Mouse (Mus musculus): Measurements from ENCODE around the gene Olfr1222. TPM values are rescaled to one million over a fixed set of nuclear protein-coding genes. Genes with fewer than 3 reads are reported as not detected.
"Not testable (repeated sequence)": the region's sequence is repeated elsewhere in the genome, so short reads cannot be mapped to it uniquely, and the experiment has no call there.

The Olfr1222 gene
- not detected in 2 replicates for polyA plus RNA-seq (2015; fragmentation: Nextera tagmentation; extraction: Ambion mirVana)

- ATAC-seq, result no peak
Observed at GRCm38 (mm10) chr2:89132954-89133353, at the start of gene Olfr1222. Gene Olfr1222, minus strand, starts transcription at chr2:89133054.

GRCm38 (mm10) chr2:89174569-89174968 lies 41.7 kb upstream of the Olfr1222 start, which contains the start of gene Olfr1225:
Gene Olfr1225, minus strand, starts transcription at chr2:89174669.
- 89% methylated on average over 1 of the region's 1 CpGs for WGBS
- H3K9me3 ChIP-seq (ENCODE audit: control insufficient read depth, low read length), result no peaks in the 10 kb centered on the region
- ATAC-seq, result no peak
- H3K9ac ChIP-seq (ENCODE audit: low read depth, low read length), result no peak within 1 kb of the TSS
- no peak within 1 kb of the TSS for H3K27ac ChIP-seq (ENCODE audit: low read length)
- no peak within 1 kb of the TSS for H3K4me3 ChIP-seq (ENCODE audit: low read length)
- no peaks in the 10 kb centered on the region for H3K4me1 ChIP-seq (ENCODE audit: control insufficient read depth, insufficient read depth, low read length)
- no peaks in the 10 kb centered on the region for H3K36me3 ChIP-seq (ENCODE audit: control insufficient read depth, insufficient read depth, low read length)
- H3K27me3 ChIP-seq (replicated peaks; ENCODE audit: control insufficient read depth, insufficient read depth, low read length), result no peaks in the 10 kb centered on the region
- no peak within 1 kb of the TSS for H3K4me2 ChIP-seq (ENCODE audit: low read depth, low read length)

More at GRCm38 (mm10) chr2:89132954-89133353, at the start of gene Olfr1222:
- Histone ChIP-seq H3K9me3 (ENCODE audit: control insufficient read depth, low read length) (no peaks in the 10 kb centered on the region), H3K4me2 (ENCODE audit: low read depth, low read length) (no peak within 1 kb of the TSS), H3K36me3 (ENCODE audit: control insufficient read depth, insufficient read depth, low read length) (no peaks in the 10 kb centered on the region), H3K27me3 (replicated peaks; ENCODE audit: control insufficient read depth, insufficient read depth, low read length) (no peaks in the 10 kb centered on the region), H3K4me1 (ENCODE audit: control insufficient read depth, insufficient read depth, low read length) (no peaks in the 10 kb centered on the region), H3K4me3 (ENCODE audit: low read length) (no peak within 1 kb of the TSS), H3K27ac (ENCODE audit: low read length) (no peak within 1 kb of the TSS), H3K9ac (ENCODE audit: low read depth, low read length) (no peak within 1 kb of the TSS)
- WGBS, result 63% methylated on average over 3 of the region's 3 CpGs

- 88% methylated on average over 4 of the region's 4 CpGs for WGBS
- H3K4me3 ChIP-seq (ENCODE audit: low read length); ATAC-seq: not testable (repeated sequence)
Observed at GRCm38 (mm10) chr2:89164711-89165110, 31.9 kb upstream of the Olfr1222 start.

GRCm38 (mm10) chr2:89163991-89164390 lies 31.1 kb upstream of the Olfr1222 start, which contains the start of gene Olfr1224-ps1:
Gene Olfr1224-ps1, minus strand, starts transcription at chr2:89164091.
- not testable (repeated sequence) for H3K4me2 ChIP-seq (ENCODE audit: low read depth, low read length); H3K4me3 ChIP-seq (ENCODE audit: low read length); H3K27me3 ChIP-seq (replicated peaks; ENCODE audit: control insufficient read depth, insufficient read depth, low read length); H3K9ac ChIP-seq (ENCODE audit: low read depth, low read length); H3K4me1 ChIP-seq (ENCODE audit: control insufficient read depth, insufficient read depth, low read length); H3K36me3 ChIP-seq (ENCODE audit: control insufficient read depth, insufficient read depth, low read length); H3K27ac ChIP-seq (ENCODE audit: low read length); H3K9me3 ChIP-seq (ENCODE audit: control insufficient read depth, low read length); ATAC-seq
- WGBS, result 90% methylated on average over 8 of the region's 8 CpGs

More at GRCm38 (mm10) chr2:89164711-89165110, 31.9 kb upstream of the Olfr1222 start:
- H3K9me3 ChIP-seq (ENCODE audit: control insufficient read depth, low read length); H3K36me3 ChIP-seq (ENCODE audit: control insufficient read depth, insufficient read depth, low read length); H3K27me3 ChIP-seq (replicated peaks; ENCODE audit: control insufficient read depth, insufficient read depth, low read length); H3K4me1 ChIP-seq (ENCODE audit: control insufficient read depth, insufficient read depth, low read length); H3K4me2 ChIP-seq (ENCODE audit: low read depth, low read length); H3K27ac ChIP-seq (ENCODE audit: low read length); H3K9ac ChIP-seq (ENCODE audit: low read depth, low read length): not testable (repeated sequence)

GRCm38 (mm10) chr2:89151460-89151859 lies 18.6 kb upstream of the Olfr1222 start, which contains the start of gene Olfr1223:
Gene Olfr1223, minus strand, starts transcription at chr2:89151560.
- no peak for ATAC-seq
- no peak within 1 kb of the TSS for H3K27ac ChIP-seq (ENCODE audit: low read length)
- H3K4me3 ChIP-seq (ENCODE audit: low read length), result no peak within 1 kb of the TSS
- H3K4me1 ChIP-seq (ENCODE audit: control insufficient read depth, insufficient read depth, low read length), result no peaks in the 10 kb centered on the region
- no peak within 1 kb of the TSS for H3K9ac ChIP-seq (ENCODE audit: low read depth, low read length)
- H3K36me3 ChIP-seq (ENCODE audit: control insufficient read depth, insufficient read depth, low read length), result no peaks in the 10 kb centered on the region
- 63% methylated on average over 1 of the region's 1 CpGs for WGBS
- no peak within 1 kb of the TSS for H3K4me2 ChIP-seq (ENCODE audit: low read depth, low read length)
- H3K9me3 ChIP-seq (ENCODE audit: control insufficient read depth, low read length), result no peaks in the 10 kb centered on the region
- no peaks in the 10 kb centered on the region for H3K27me3 ChIP-seq (replicated peaks; ENCODE audit: control insufficient read depth, insufficient read depth, low read length)

GRCm38 (mm10) chr2:89117183-89117582 lies 15.7 kb downstream of the Olfr1222 start, which contains the start of gene Olfr1221:
Gene Olfr1221, minus strand, starts transcription at chr2:89117283.
- 78% methylated on average over 2 of the region's 2 CpGs for WGBS
- no peak within 1 kb of the TSS for H3K4me2 ChIP-seq (ENCODE audit: low read depth, low read length)
- no peaks in the 10 kb centered on the region for H3K27me3 ChIP-seq (replicated peaks; ENCODE audit: control insufficient read depth, insufficient read depth, low read length)
- no peak within 1 kb of the TSS for H3K9ac ChIP-seq (ENCODE audit: low read depth, low read length)
- H3K9me3 ChIP-seq (ENCODE audit: control insufficient read depth, low read length), result no peaks in the 10 kb centered on the region
- H3K27ac ChIP-seq (ENCODE audit: low read length), result no peak within 1 kb of the TSS
- H3K4me1 ChIP-seq (ENCODE audit: control insufficient read depth, insufficient read depth, low read length), result no peaks in the 10 kb centered on the region
- H3K4me3 ChIP-seq (ENCODE audit: low read length), result no peak within 1 kb of the TSS
- no peak for ATAC-seq
- H3K36me3 ChIP-seq (ENCODE audit: control insufficient read depth, insufficient read depth, low read length), result no peaks in the 10 kb centered on the region

- no peak within 1 kb of the TSS for H3K4me3 ChIP-seq (ENCODE audit: low read length)
- H3K4me1 ChIP-seq (ENCODE audit: control insufficient read depth, insufficient read depth, low read length), result no peaks in the 10 kb centered on the region
- no peak within 1 kb of the TSS for H3K27ac ChIP-seq (ENCODE audit: low read length)
- no peak within 1 kb of the TSS for H3K9ac ChIP-seq (ENCODE audit: low read depth, low read length)
- H3K36me3 ChIP-seq (ENCODE audit: control insufficient read depth, insufficient read depth, low read length), result no peaks in the 10 kb centered on the region
- no peaks in the 10 kb centered on the region for H3K9me3 ChIP-seq (ENCODE audit: control insufficient read depth, low read length)
- H3K27me3 ChIP-seq (replicated peaks; ENCODE audit: control insufficient read depth, insufficient read depth, low read length), result no peaks in the 10 kb centered on the region
- no peak for ATAC-seq
- whole genome bisulfite sequencing, result 67% methylated on average over 3 of the region's 3 CpGs
- no peak within 1 kb of the TSS for H3K4me2 ChIP-seq (ENCODE audit: low read depth, low read length)
Observed at GRCm38 (mm10) chr2:89106735-89107134, 26.1 kb downstream of the Olfr1222 start, which contains the start of gene Olfr1220. Gene Olfr1220, minus strand, starts transcription at chr2:89106835.

GRCm38 (mm10) chr2:89105651-89106050 lies 27.2 kb downstream of the Olfr1222 start:
- H3K27ac ChIP-seq (ENCODE audit: low read length), result no peak overlapping the region
- no peaks in the 10 kb centered on the region for H3K9me3 ChIP-seq (ENCODE audit: control insufficient read depth, low read length)
- no peak overlapping the region for H3K4me2 ChIP-seq (ENCODE audit: low read depth, low read length)
- no peaks in the 10 kb centered on the region for H3K36me3 ChIP-seq (ENCODE audit: control insufficient read depth, insufficient read depth, low read length)
- H3K9ac ChIP-seq (ENCODE audit: low read depth, low read length), result no peak overlapping the region
- no peaks in the 10 kb centered on the region for H3K27me3 ChIP-seq (replicated peaks; ENCODE audit: control insufficient read depth, insufficient read depth, low read length)
- H3K4me3 ChIP-seq (ENCODE audit: low read length), result no peak overlapping the region
- no peak for ATAC-seq
- no peaks in the 10 kb centered on the region for H3K4me1 ChIP-seq (ENCODE audit: control insufficient read depth, insufficient read depth, low read length)

- no peaks in the 10 kb centered on the region for H3K27me3 ChIP-seq (replicated peaks; ENCODE audit: control insufficient read depth, insufficient read depth, low read length)
- H3K9me3 ChIP-seq (ENCODE audit: control insufficient read depth, low read length), result no peaks in the 10 kb centered on the region
- 97% methylated on average over 1 of the region's 1 CpGs for WGBS
- H3K36me3 ChIP-seq (ENCODE audit: control insufficient read depth, insufficient read depth, low read length), result no peaks in the 10 kb centered on the region
- no peak for ATAC-seq
- no peak overlapping the region for H3K4me3 ChIP-seq (ENCODE audit: low read length)
- H3K4me1 ChIP-seq (ENCODE audit: control insufficient read depth, insufficient read depth, low read length), result no peaks in the 10 kb centered on the region
- no peak overlapping the region for H3K4me2 ChIP-seq (ENCODE audit: low read depth, low read length)
- H3K9ac ChIP-seq (ENCODE audit: low read depth, low read length), result no peak overlapping the region
- no peak overlapping the region for H3K27ac ChIP-seq (ENCODE audit: low read length)
Observed at GRCm38 (mm10) chr2:89093848-89094247, 39.0 kb downstream of the Olfr1222 start.

- H3K27ac ChIP-seq (ENCODE audit: low read length), result no peak within 1 kb of the TSS
- WGBS, result 71% methylated on average over 1 of the region's 1 CpGs
- H3K27me3 ChIP-seq (replicated peaks; ENCODE audit: control insufficient read depth, insufficient read depth, low read length), result no peaks in the 10 kb centered on the region
- no peaks in the 10 kb centered on the region for H3K36me3 ChIP-seq (ENCODE audit: control insufficient read depth, insufficient read depth, low read length)
- no peak for ATAC-seq
- no peak within 1 kb of the TSS for H3K4me2 ChIP-seq (ENCODE audit: low read depth, low read length)
- H3K4me1 ChIP-seq (ENCODE audit: control insufficient read depth, insufficient read depth, low read length), result no peaks in the 10 kb centered on the region
- no peak within 1 kb of the TSS for H3K4me3 ChIP-seq (ENCODE audit: low read length)
- no peaks in the 10 kb centered on the region for H3K9me3 ChIP-seq (ENCODE audit: control insufficient read depth, low read length)
- H3K9ac ChIP-seq (ENCODE audit: low read depth, low read length), result no peak within 1 kb of the TSS
Observed at GRCm38 (mm10) chr2:89083413-89083812, 49.4 kb downstream of the Olfr1222 start, which contains the start of gene Olfr1219. Gene Olfr1219, minus strand, starts transcription at chr2:89083513.

Measured in intestine, embryonic 16.5 days (tissue).